Mouse (Mus musculus) layer of hippocampus, adult 8-10 months (tissue): ENCODE measurements at regions not wholly inside any gene's neighbourhood (a gene's known extent, or its start where the extent isn't known, plus 50 kb on each side); places are given as distances from the start of the nearest gene placed in this dataset.

ENCODE experiments used
- DNase-seq, 2 experiments: peaks; one replicate each; pipeline ENCODE4 v3.0.0; 2022; ENCODE audit warnings: low spot score in 2 of 2

DNA sequence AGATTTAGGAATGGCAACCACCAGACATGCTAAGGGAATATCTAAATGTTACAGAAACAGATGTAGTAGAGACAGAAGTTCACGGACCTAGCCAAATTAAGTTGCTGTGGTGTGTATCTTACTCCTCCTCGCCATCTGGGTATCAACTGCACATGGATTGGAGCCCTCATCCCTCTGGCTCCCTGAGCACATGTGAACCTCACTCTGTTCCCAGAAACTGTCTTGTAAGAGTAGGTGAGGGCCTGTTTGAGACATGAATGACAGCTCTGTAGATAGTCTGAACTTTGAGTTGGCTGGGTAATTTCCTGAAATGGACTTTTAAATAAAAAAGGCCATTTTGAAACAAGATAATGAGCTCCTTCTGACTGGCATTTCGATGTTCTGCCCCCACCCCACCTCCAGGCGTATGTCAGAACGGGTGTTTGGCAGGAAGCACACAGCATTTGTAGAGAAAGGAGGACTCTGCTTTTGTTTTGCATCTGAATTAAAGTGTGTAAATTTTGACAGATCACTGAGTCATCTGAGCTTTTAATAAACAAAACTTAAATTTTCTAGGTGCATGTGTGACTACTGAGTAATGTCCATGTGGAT, 196.9 kb upstream of the Cep126 start:
- peak; percentile 56 to 76 for DNase-seq

GRCm38 (mm10) chr9:8340628-8341027, 203.3 kb upstream of the Trpc6 start:
- DNase-seq: peak; percentile 45 to 46

DNA sequence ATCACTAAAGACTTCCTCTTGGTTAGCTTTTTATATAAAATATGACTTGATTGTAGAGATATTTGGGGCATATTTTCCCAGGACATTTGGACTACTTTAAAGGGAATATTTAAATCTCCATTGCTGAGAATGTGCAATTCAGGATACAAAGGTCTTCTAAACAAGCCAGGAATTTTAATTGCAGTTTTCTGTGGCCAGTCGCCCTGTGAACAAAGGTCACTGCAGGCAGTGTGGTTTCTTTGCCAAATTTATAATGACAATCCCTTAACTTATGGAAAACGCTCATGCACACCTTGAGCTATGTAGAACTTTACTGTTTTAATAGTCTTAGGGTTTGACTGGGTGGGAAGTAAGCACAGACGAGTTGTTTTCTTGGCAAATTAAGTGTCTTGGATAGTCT, 192.9 kb upstream of the Trpc6 start:
- no peak for DNase-seq
